Mouse (Mus musculus) kidney, embryonic 14.5 days (tissue): Measurements from ENCODE around the gene Fam180a. TPM values are rescaled to one million over a fixed set of nuclear protein-coding genes. Genes with fewer than 3 reads are reported as not detected.

Source experiments
- polyA plus RNA-seq: library from polyadenylated mRNA; unstranded; fragments of >200 nt; fragmentation: Nextera tagmentation; extraction: Ambion mirVana; gene quantifications from 2 replicates; pipeline ENCODE4 v1.2.1, GENCODE M21; 2014

Gene Fam180a
- polyA plus RNA-seq, 1 experiment from 2014 or later, result not detected

Other genes with a start within 250 kb of the Fam180a start
- gene Cnot4, start 192.4 kb downstream of the Fam180a start, polyA plus RNA-seq, result 26.3 and 33.2 TPM in 2 replicates
- 30.5 and 53.7 TPM in 2 replicates for gene Nup205, start 148.7 kb downstream of the Fam180a start, polyA plus RNA-seq
- gene Slc13a4, start 18.0 kb downstream of the Fam180a start, polyA plus RNA-seq, result 0.05 TPM in 1 of 2 replicates, not detected in the other
- gene Mtpn, start 213.7 kb upstream of the Fam180a start, polyA plus RNA-seq, result 79.1 and 131 TPM in 2 replicates